Mouse (Mus musculus) adrenal gland, postnatal 36 days (tissue): Measurements from ENCODE around the gene Tmem135. TPM values are rescaled to one million over a fixed set of nuclear protein-coding genes. Genes with fewer than 3 reads are reported as not detected.

ENCODE experiments used
- microRNA-seq: library from miRNA; unstranded; fragments of <30 nt; microRNA quantifications from one replicate; pipeline ENCODE4 v1.2.0, GENCODE M21; 2021
- total RNA-seq, 2 experiments: library from RNA; stranded (reverse); gene quantifications; 2 replicates each; pipeline ENCODE4 v1.2.3; 2021

Tmem135 gene
- total RNA-seq, 2 experiments from 2014 or later: 85.2 to 126 TPM

Small RNA genes within 50 kb of the gene (microRNA-seq; reads per million reads assigned to microRNA genes)
- not detected for gene Gm22171
- not detected for gene Gm24659

Other genes with a start within 250 kb of the Tmem135 start
- 10 to 100 TPM; 41.2 to 43.4 TPM for gene Fzd4, start 133 bp upstream of the Tmem135 start, total RNA-seq
- 10 to 100 TPM; 17.7 to 29.7 TPM for gene Prss23, start 123.0 kb upstream of the Tmem135 start, total RNA-seq
- 10 to 100 TPM; 11.2 to 25.8 TPM for gene Me3, start 228.2 kb upstream of the Tmem135 start, total RNA-seq